Mouse (Mus musculus): ENCODE data around the gene Timp1. TPM values are rescaled to one million over a fixed set of nuclear protein-coding genes. Genes with fewer than 3 reads are reported as not detected.

Timp1 gene
- polyA plus RNA-seq, 1 experiment from 2014 or later, result 18.8 TPM

GRCm38 (mm10) chrX:20861453-20862104 lies 8.4 kb upstream of the Timp1 start:
- Histone ChIP-seq H3K9me3 (ENCODE audit: control insufficient read depth, low read length) (no peaks in the 10 kb centered on the region), H3K4me2 (replicated peaks; ENCODE audit: low read depth) (no peak overlapping the region), H3K27ac (replicated peaks) (no peak overlapping the region), H3K4me1 (replicated peaks; ENCODE audit: control insufficient read depth, insufficient read depth) (no peaks in the 10 kb centered on the region), H3K27me3 (ENCODE audit: control insufficient read depth, insufficient read depth, low read length) (no peaks in the 10 kb centered on the region), H3K9ac (ENCODE audit: low read length) (no peak overlapping the region), H3K4me3 (ENCODE audit: low read depth, low read length) (no peak overlapping the region), H3K36me3 (ENCODE audit: control insufficient read depth, insufficient read depth, low read length) (no peaks in the 10 kb centered on the region)
- 25% methylated on average over 5 of the region's 5 CpGs for WGBS
- DNase-seq (ENCODE audit: low spot score) (no peak), ATAC-seq (ENCODE audit: low FRiP score, low TSS enrichment) (0 out of 2 replicates have a peak, but pooled peaks have one; percentile 13)
- no peak for TF ChIP-seq EP300 (optimal IDR thresholded peaks at IDR 0.05)

DNA sequence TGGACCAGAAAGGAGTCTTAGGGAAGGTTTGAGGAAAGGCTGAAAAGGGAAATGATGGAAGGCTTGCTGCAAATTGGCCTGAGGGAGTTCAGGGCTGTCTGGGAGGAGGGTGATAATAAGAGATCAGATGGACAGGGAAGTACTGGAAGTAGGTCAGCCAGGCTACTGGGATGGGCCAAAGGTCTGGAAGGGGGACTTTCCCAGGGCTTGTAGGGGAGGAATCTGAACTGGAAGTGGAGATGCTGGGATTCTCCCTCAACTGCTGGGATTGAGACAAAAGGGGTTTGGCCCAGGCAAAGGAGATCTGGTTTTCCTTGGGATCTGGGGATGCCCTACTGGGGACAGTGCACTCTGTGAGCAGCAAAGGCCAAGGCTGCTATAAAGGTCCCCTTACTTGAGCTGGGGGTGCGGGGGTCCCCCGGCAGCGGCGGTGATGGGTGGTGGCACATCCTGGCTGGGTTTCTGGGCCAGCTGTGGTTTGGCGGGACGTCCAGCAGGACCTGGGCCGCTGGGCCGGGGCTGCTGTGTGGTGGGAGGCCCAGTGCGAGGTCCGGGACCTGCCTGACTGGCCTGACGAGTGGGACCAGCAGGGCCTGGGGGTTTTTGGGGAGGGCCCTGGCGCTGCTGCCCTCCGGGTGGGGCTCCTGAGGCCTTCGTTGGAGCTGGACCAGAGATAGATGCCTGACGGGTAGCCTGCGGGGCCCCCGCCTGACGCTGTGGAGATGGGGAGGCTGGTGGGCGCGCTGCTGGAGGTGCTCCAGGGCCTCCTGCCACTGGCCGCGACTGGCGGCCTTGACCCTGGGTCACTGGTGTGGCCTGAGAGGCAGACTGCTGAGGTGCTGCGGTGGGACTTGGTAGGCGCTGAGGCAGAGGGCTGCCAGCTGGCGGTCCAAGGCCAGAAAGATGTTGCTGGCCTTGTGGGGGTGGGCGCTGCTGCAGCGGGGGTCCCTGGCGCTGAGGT lies 7.6 kb upstream of the Timp1 start:
- TF ChIP-seq EP300 (optimal IDR thresholded peaks at IDR 0.05) (no peak), CTCF (IDR thresholded peaks at IDR 0.05; ENCODE audit: low read depth) (no peak)
- no peaks in the 10 kb centered on the region for H3K9me3 ChIP-seq (ENCODE audit: control insufficient read depth, low read length)
- no peaks in the 10 kb centered on the region for H3K4me1 ChIP-seq (replicated peaks; ENCODE audit: control insufficient read depth, insufficient read depth)
- no peak overlapping the region for H3K4me3 ChIP-seq (ENCODE audit: low read depth, low read length)
- no peak overlapping the region for H3K4me2 ChIP-seq (replicated peaks; ENCODE audit: low read depth)
- no peaks in the 10 kb centered on the region for H3K36me3 ChIP-seq (ENCODE audit: control insufficient read depth, insufficient read depth, low read length)
- H3K9ac ChIP-seq (ENCODE audit: low read length), result no peak overlapping the region
- WGBS, result 32% methylated on average over 26 of the region's 29 CpGs
- ATAC-seq (ENCODE audit: low FRiP score, low TSS enrichment), result peak; percentile 28; the same call in 1 of the 2 replicates
- no peak for DNase-seq (ENCODE audit: low spot score)
- H3K27me3 ChIP-seq (ENCODE audit: control insufficient read depth, insufficient read depth, low read length), result no peaks in the 10 kb centered on the region
- no peak overlapping the region for H3K27ac ChIP-seq (replicated peaks)

- ATAC-seq (ENCODE audit: low FRiP score, low TSS enrichment), result 0 out of 2 replicates have a peak, but pooled peaks have one; percentile 16
- TF ChIP-seq CTCF (IDR thresholded peaks at IDR 0.05; ENCODE audit: low read depth), result no peak
- TF ChIP-seq EP300 (optimal IDR thresholded peaks at IDR 0.05), result no peak
Observed at GRCm38 (mm10) chrX:20863161-20864101, 6.5 kb upstream of the Timp1 start.

DNA sequence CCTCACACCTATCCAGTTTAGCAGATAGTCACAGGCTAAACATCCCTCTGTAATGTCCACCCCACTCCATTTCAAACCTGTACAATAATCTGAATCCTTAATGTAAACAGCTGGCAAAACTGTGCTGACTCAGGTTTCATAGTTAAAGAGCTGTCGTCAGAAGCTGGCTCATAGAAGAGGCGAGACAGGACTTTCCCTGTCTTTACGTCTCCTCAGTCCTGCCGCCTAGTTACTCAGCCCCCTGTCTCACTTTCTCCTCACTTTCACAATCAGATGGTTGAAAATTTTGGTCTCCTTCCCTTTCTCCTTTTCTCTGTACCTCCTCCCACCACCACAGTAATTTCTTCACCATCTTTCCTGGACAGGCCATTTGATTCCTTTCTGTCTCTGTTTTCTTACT lies 1.9 kb upstream of the Timp1 start:
- 39% methylated on average over 4 of the region's 4 CpGs for WGBS
- Histone ChIP-seq H3K4me3 (ENCODE audit: low read depth, low read length) (no peak overlapping the region), H3K27me3 (ENCODE audit: control insufficient read depth, insufficient read depth, low read length) (no peaks in the 10 kb centered on the region), H3K4me1 (replicated peaks; ENCODE audit: control insufficient read depth, insufficient read depth) (no peaks in the 10 kb centered on the region), H3K36me3 (ENCODE audit: control insufficient read depth, insufficient read depth, low read length) (no peaks in the 10 kb centered on the region), H3K9me3 (ENCODE audit: control insufficient read depth, low read length) (no peaks in the 10 kb centered on the region), H3K9ac (ENCODE audit: low read length) (no peak overlapping the region), H3K4me2 (replicated peaks; ENCODE audit: low read depth) (no peak overlapping the region), H3K27ac (replicated peaks) (no peak overlapping the region)
- no peak for TF ChIP-seq CTCF (IDR thresholded peaks at IDR 0.05; ENCODE audit: low read depth)
- no peak for TF ChIP-seq EP300 (optimal IDR thresholded peaks at IDR 0.05)
- DNase-seq (ENCODE audit: low spot score) (no peak), ATAC-seq (ENCODE audit: low FRiP score, low TSS enrichment) (no peak)

More at GRCm38 (mm10) chrX:20863161-20864101, 6.5 kb upstream of the Timp1 start:
- H3K9ac ChIP-seq (ENCODE audit: low read length), result no peak overlapping the region
- H3K27me3 ChIP-seq (ENCODE audit: control insufficient read depth, insufficient read depth, low read length), result no peaks in the 10 kb centered on the region
- H3K9me3 ChIP-seq (ENCODE audit: control insufficient read depth, low read length), result no peaks in the 10 kb centered on the region
- no peak overlapping the region for H3K4me2 ChIP-seq (replicated peaks; ENCODE audit: low read depth)
- no peak for DNase-seq (ENCODE audit: low spot score)
- no peaks in the 10 kb centered on the region for H3K4me1 ChIP-seq (replicated peaks; ENCODE audit: control insufficient read depth, insufficient read depth)
- WGBS, result 77% methylated on average over 9 of the region's 9 CpGs
- H3K27ac ChIP-seq (replicated peaks), result no peak overlapping the region
- no peaks in the 10 kb centered on the region for H3K36me3 ChIP-seq (ENCODE audit: control insufficient read depth, insufficient read depth, low read length)
- H3K4me3 ChIP-seq (ENCODE audit: low read depth, low read length), result no peak overlapping the region

- WGBS, result 82% methylated on average over 1 of the region's 1 CpGs
- ATAC-seq (ENCODE audit: low FRiP score, low TSS enrichment), result no peak
- H3K27me3 ChIP-seq (ENCODE audit: control insufficient read depth, insufficient read depth, low read length), result no peaks in the 10 kb centered on the region
- H3K9ac ChIP-seq (ENCODE audit: low read length), result no peak overlapping the region
- H3K4me2 ChIP-seq (replicated peaks; ENCODE audit: low read depth), result no peak overlapping the region
- H3K4me1 ChIP-seq (replicated peaks; ENCODE audit: control insufficient read depth, insufficient read depth), result no peaks in the 10 kb centered on the region
- DNase-seq (ENCODE audit: low spot score), result no peak
- TF ChIP-seq CTCF (IDR thresholded peaks at IDR 0.05; ENCODE audit: low read depth) (no peak), EP300 (optimal IDR thresholded peaks at IDR 0.05) (no peak)
- H3K27ac ChIP-seq (replicated peaks), result no peak overlapping the region
- H3K4me3 ChIP-seq (ENCODE audit: low read depth, low read length), result no peak overlapping the region
- H3K36me3 ChIP-seq (ENCODE audit: control insufficient read depth, insufficient read depth, low read length), result no peaks in the 10 kb centered on the region
- H3K9me3 ChIP-seq (ENCODE audit: control insufficient read depth, low read length), result no peaks in the 10 kb centered on the region
Observed at GRCm38 (mm10) chrX:20869203-20869602, 763 bp upstream of the Timp1 start.

Data from stomach, postnatal 0 days (tissue).